Mouse (Mus musculus) small intestine, adult 2 months (tissue): ENCODE data around the gene Nepn. TPM values are rescaled to one million over a fixed set of nuclear protein-coding genes. Genes with fewer than 3 reads are reported as not detected.

Source experiments
- H3K27ac ChIP-seq: fragments of 200-500 bp; 2 replicates; pipeline ENCODE4 v1.5.1; 2012; ENCODE audit warnings: low read depth, low read length, control low read depth, inconsistent platforms; ENCODE audit not compliant: insufficient read depth
- H3K27me3 ChIP-seq: fragments of 200-500 bp; 2 replicates; pipeline ENCODE4 v1.6.1; 2012; ENCODE audit warnings: mild to moderate bottlenecking, moderate library complexity, low read length, inconsistent platforms; ENCODE audit not compliant: control insufficient read depth, insufficient read depth
- H3K36me3 ChIP-seq: fragments of 200-500 bp; 2 replicates; pipeline ENCODE4 v1.6.1; 2012; ENCODE audit warnings: mild to moderate bottlenecking, low read length, control low read depth, inconsistent platforms; ENCODE audit not compliant: control insufficient read depth, insufficient read depth
- H3K4me1 ChIP-seq: fragments of 200-500 bp; 2 replicates; pipeline ENCODE4 v1.6.1; 2012; ENCODE audit warnings: low read length, inconsistent platforms, mixed read lengths; ENCODE audit not compliant: control insufficient read depth, insufficient read depth, insufficient read length
- H3K4me3 ChIP-seq: fragments of 200-500 bp; 2 replicates; pipeline ENCODE4 v1.5.1; 2012; ENCODE audit warnings: low read depth, mild to moderate bottlenecking, control low read depth, inconsistent platforms, low read length, moderate library complexity
- CTCF ChIP-seq: fragments of 200-500 bp; IDR thresholded peaks from 2 replicates; pipeline ENCODE4 v1.5.1; 2012; ENCODE audit warnings: low read depth, mild to moderate bottlenecking, control low read depth, inconsistent platforms, low read length, moderate library complexity, mixed read lengths; ENCODE audit not compliant: insufficient replicate concordance, insufficient read length; ENCODE audit errors: extremely low read depth
- POLR2A ChIP-seq: fragments of 200-500 bp; IDR thresholded peaks from 2 replicates; pipeline ENCODE4 v1.6.1; 2012; ENCODE audit warnings: low read depth, mild to moderate bottlenecking, control low read depth, inconsistent platforms, low read length, moderate library complexity
- WGBS: fragments of 180-500 bp; shearing (Covaris S2); methylation state at CpG from one replicate; pipeline ENCODE4 v1.1.7; 2018; 5-methylcytosine and 5-hydroxymethylcytosine counted together
- polyA plus RNA-seq: library from polyadenylated mRNA; depleted of rRNA; stranded (reverse); fragments of >200 nt; gene quantifications from 2 replicates; pipeline ENCODE4 v1.2.3, GENCODE M21; 2012

The Nepn gene
- polyA plus RNA-seq, 1 experiment = not detected

GRCm38 (mm10) chr10:52373834-52374233 is 14.9 kb upstream of the Nepn start:
- WGBS = 46% methylated on average over 4 of the region's 4 CpGs
- no peak overlapping the region for H3K27ac ChIP-seq
- no peaks in the 10 kb centered on the region for H3K4me1 ChIP-seq
- H3K27me3 ChIP-seq = no peaks in the 10 kb centered on the region
- TF ChIP-seq CTCF = no peak
- H3K4me3 ChIP-seq = no peak overlapping the region
- H3K36me3 ChIP-seq = no peaks in the 10 kb centered on the region

GRCm38 (mm10) chr10:52374651-52375050 is 14.1 kb upstream of the Nepn start:
- H3K36me3 ChIP-seq = no peaks in the 10 kb centered on the region
- no peak for TF ChIP-seq POLR2A
- no peak for TF ChIP-seq CTCF
- no peak overlapping the region for H3K4me3 ChIP-seq
- no peaks in the 10 kb centered on the region for H3K27me3 ChIP-seq
- H3K27ac ChIP-seq = no peak overlapping the region
- no peaks in the 10 kb centered on the region for H3K4me1 ChIP-seq

GRCm38 (mm10) chr10:52376422-52376821 is 12.3 kb upstream of the Nepn start:
- TF ChIP-seq POLR2A = no peak
- no peak for TF ChIP-seq CTCF
- no peak overlapping the region for H3K27ac ChIP-seq

GRCm38 (mm10) chr10:52377813-52378212 is 11.0 kb upstream of the Nepn start:
- WGBS = 92% methylated on average over 2 of the region's 2 CpGs
- H3K36me3 ChIP-seq = no peaks in the 10 kb centered on the region
- no peaks in the 10 kb centered on the region for H3K4me1 ChIP-seq
- no peak overlapping the region for H3K27ac ChIP-seq
- TF ChIP-seq POLR2A (no peak), CTCF (no peak)
- H3K4me3 ChIP-seq = no peak overlapping the region
- no peaks in the 10 kb centered on the region for H3K27me3 ChIP-seq

More at GRCm38 (mm10) chr10:52376422-52376821, 12.3 kb upstream of the Nepn start:
- 28% methylated on average over 2 of the region's 2 CpGs for WGBS
- Histone ChIP-seq H3K27me3 (no peaks in the 10 kb centered on the region), H3K36me3 (no peaks in the 10 kb centered on the region), H3K4me1 (no peaks in the 10 kb centered on the region), H3K4me3 (no peak overlapping the region)

- WGBS = under 1% methylated on average over 19 of the region's 19 CpGs
- H3K36me3 ChIP-seq = no peaks in the 10 kb centered on the region
- H3K4me1 ChIP-seq = no peaks in the 10 kb centered on the region
- H3K4me3 ChIP-seq = peak overlapping the region; percentile 83
- no peaks in the 10 kb centered on the region for H3K27me3 ChIP-seq
- TF ChIP-seq CTCF (no peak), POLR2A (no peak)
- H3K27ac ChIP-seq = 0 out of 2 replicates have a peak overlapping the region, but pooled peaks have one; percentile 21
Measured at GRCm38 (mm10) chr10:52381321-52381801, 7.4 kb upstream of the Nepn start.

DNA sequence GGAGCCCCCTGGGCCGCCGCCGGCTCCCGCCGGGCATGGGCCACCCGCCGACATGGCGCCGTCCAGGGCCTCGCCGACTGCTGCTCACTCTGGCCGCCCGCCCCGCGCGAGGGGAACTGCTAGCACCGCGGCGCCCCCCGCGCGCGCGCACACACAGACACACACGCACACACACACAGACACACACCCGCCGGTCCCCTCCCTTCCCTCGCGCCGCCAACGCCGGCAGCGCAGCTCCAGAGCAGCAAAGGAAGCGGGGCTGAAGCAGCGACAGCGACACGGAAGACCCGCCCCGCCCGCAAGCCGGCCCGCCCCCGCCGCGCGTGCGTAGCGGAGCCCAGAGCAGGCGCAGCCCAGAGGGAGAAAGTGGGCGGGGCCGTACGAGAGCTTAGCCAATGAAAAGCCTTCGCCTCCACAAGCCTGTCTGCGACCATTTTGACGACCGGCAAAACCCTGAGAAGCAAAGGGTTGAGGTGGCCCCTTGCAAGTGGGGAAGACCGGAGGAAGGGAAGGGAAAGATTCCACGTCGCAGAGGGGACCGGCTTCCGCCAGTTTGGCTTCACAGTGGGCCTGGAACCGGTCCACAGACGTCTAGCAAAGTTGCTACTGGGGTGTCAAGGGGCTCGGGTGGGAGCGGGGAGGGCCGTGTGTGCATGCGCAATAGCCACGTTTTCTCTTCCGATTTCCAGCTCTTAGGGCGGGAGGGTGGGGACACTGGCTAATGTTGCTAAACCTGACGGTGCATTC is 6.8 kb upstream of the Nepn start, which contains the start of gene Gopc:
Gene Gopc (minus strand): TSS at position 280 of the 747 bp plus-strand sequence.
- H3K27me3 ChIP-seq = no peaks in the 10 kb centered on the region
- H3K4me3 ChIP-seq = peak within 1 kb of the TSS; percentile 83
- no peaks in the 10 kb centered on the region for H3K36me3 ChIP-seq
- peak; percentile 72 for TF ChIP-seq POLR2A
- no peak for TF ChIP-seq CTCF
- H3K4me1 ChIP-seq = no peaks in the 10 kb centered on the region
- H3K27ac ChIP-seq = peak within 1 kb of the TSS; percentile 94
- WGBS = under 1% methylated on average over 65 of the region's 71 CpGs

DNA sequence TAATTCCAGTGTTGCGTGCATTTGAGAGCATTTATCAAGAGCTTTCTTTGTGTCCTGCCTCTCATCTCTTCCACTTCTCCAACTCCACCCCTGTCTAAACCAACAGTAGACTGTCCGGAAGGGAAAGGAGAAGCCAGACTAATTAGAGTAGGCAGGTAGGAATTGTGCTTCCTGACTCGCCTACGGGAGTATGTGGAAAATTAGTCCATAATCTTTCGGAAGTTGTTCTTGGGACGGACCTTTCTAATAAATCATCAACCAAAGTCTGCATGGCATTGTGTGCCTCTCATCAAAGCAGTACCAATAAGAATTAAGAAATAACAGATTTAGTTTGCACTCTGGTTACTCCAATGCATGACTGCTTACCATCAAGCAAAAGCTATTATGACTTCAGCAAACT is 5.8 kb upstream of the Nepn start:
- Histone ChIP-seq H3K4me1 (no peaks in the 10 kb centered on the region), H3K27me3 (no peaks in the 10 kb centered on the region), H3K36me3 (no peaks in the 10 kb centered on the region), H3K27ac (peak overlapping the region; percentile 42; the same call in 1 of the 2 replicates), H3K4me3 (no peak overlapping the region)
- WGBS = 23% methylated on average over 6 of the region's 6 CpGs
- TF ChIP-seq POLR2A (no peak), CTCF (no peak)
